Mouse (Mus musculus) bone marrow, adult 2 months (tissue): ENCODE measurements at regions not wholly inside any gene's neighbourhood (a gene's known extent, or its start where the extent isn't known, plus 50 kb on each side); places are given as distances from the start of the nearest gene placed in this dataset.

Source experiments
- CTCF ChIP-seq: fragments of 200-500 bp; IDR thresholded peaks from 2 replicates; pipeline ENCODE4 v1.5.1; 2011; ENCODE audit warnings: low read length, control low read depth; ENCODE audit not compliant: control insufficient read depth, insufficient read depth
- POLR2A ChIP-seq: fragments of 200-500 bp; IDR thresholded peaks from 2 replicates; pipeline ENCODE4 v1.6.1; 2011; ENCODE audit warnings: low read depth, mild to moderate bottlenecking, control low read depth, low read length, borderline replicate concordance; ENCODE audit not compliant: control insufficient read depth

- no peak for TF ChIP-seq POLR2A
- TF ChIP-seq CTCF = no peak
Measured at GRCm38 (mm10) chr12:25211331-25211730, 114.4 kb upstream of the Id2 start.
